Mouse (Mus musculus) heart, embryonic 12.5 days (tissue): ENCODE measurements around the gene Sphk1. TPM values are rescaled to one million over a fixed set of nuclear protein-coding genes. Genes with fewer than 3 reads are reported as not detected.

Source experiments
- ATAC-seq: fragments of 200-750 bp; cut with Nextera tagmentation; 2 replicates; pipeline ENCODE4 v1.8.0; 2017; ENCODE audit warnings: moderate TSS enrichment, moderate library complexity; ENCODE audit not compliant: insufficient number of reproducible peaks, low FRiP score
- H3K27ac ChIP-seq: fragments of 300-500 bp; sonication (generic); 2 replicates; pipeline ENCODE4 v1.5.1; 2016; ENCODE audit warnings: mild to moderate bottlenecking, moderate library complexity; ENCODE audit not compliant: poor library complexity, severe bottlenecking
- H3K27me3 ChIP-seq: fragments of 300-500 bp; sonication (generic); replicated peaks from 2 replicates; pipeline ENCODE4 v1.6.1; 2016; ENCODE audit warnings: mild to moderate bottlenecking, moderate library complexity
- H3K36me3 ChIP-seq: fragments of 300-500 bp; sonication (generic); 2 replicates; pipeline ENCODE4 v1.6.1; 2016; ENCODE audit warnings: mild to moderate bottlenecking, moderate library complexity
- H3K4me1 ChIP-seq: fragments of 300-500 bp; sonication (generic); replicated peaks from 2 replicates; pipeline ENCODE4 v1.6.1; 2016; ENCODE audit warnings: mild to moderate bottlenecking
- H3K4me2 ChIP-seq: fragments of 300-500 bp; sonication (generic); 2 replicates; pipeline ENCODE4 v1.6.1; 2016; ENCODE audit warnings: mild to moderate bottlenecking, moderate library complexity
- H3K4me3 ChIP-seq: fragments of 300-500 bp; sonication (generic); 2 replicates; pipeline ENCODE4 v1.5.1; 2016; ENCODE audit warnings: mild to moderate bottlenecking
- H3K9ac ChIP-seq: fragments of 300-500 bp; sonication (generic); 2 replicates; pipeline ENCODE4 v1.6.1; 2016; ENCODE audit warnings: mild to moderate bottlenecking, moderate library complexity
- H3K9me3 ChIP-seq: fragments of 300-500 bp; sonication (generic); replicated peaks from 2 replicates; pipeline ENCODE4 v1.6.1; 2016; ENCODE audit warnings: mild to moderate bottlenecking, moderate library complexity
- WGBS: fragments of 180-500 bp; shearing (Covaris S2); methylation state at CpG from one replicate; pipeline ENCODE4 v1.1.7; 2016; 5-methylcytosine and 5-hydroxymethylcytosine counted together
- polyA plus RNA-seq: library from polyadenylated mRNA; unstranded; fragments of >200 nt; fragmentation: Nextera tagmentation; extraction: Ambion mirVana; gene quantifications from 2 replicates; pipeline ENCODE4 v1.2.1, GENCODE M21; 2016

The Sphk1 gene
- polyA plus RNA-seq, 1 experiment from 2014 or later: 1.6 TPM

- no peak for ATAC-seq
- no peak overlapping the region for H3K4me2 ChIP-seq
Observed at GRCm38 (mm10) chr11:116493191-116493590, 37.5 kb upstream of the Sphk1 start.

GRCm38 (mm10) chr11:116493795-116494252 lies 36.9 kb upstream of the Sphk1 start, which contains the start of gene Prpsap1:
TSS of gene Prpsap1 (minus strand) at chr11:116494202.
- peaks cover 18% of the 10 kb centered on the region for H3K4me1 ChIP-seq
- 27% methylated on average over 4 of the region's 4 CpGs for WGBS
- no peaks in the 10 kb centered on the region for H3K27me3 ChIP-seq
- no peak within 1 kb of the TSS for H3K4me3 ChIP-seq
- H3K36me3 ChIP-seq: peaks cover under 1% of the 10 kb centered on the region; the same call in 1 of the 2 replicates
- no peak within 1 kb of the TSS for H3K9ac ChIP-seq
- no peak within 1 kb of the TSS for H3K27ac ChIP-seq
- no peak for ATAC-seq
- no peaks in the 10 kb centered on the region for H3K9me3 ChIP-seq
- no peak within 1 kb of the TSS for H3K4me2 ChIP-seq

More at GRCm38 (mm10) chr11:116493191-116493590, 37.5 kb upstream of the Sphk1 start:
- Histone ChIP-seq H3K27ac (no peak overlapping the region), H3K36me3 (peaks cover 4% of the 10 kb centered on the region; the same call in 1 of the 2 replicates), H3K9me3 (0 out of 2 replicates have a peak, but pooled peaks cover 3% of the 10 kb centered on the region), H3K9ac (no peak overlapping the region), H3K4me1 (peaks cover 21% of the 10 kb centered on the region), H3K4me3 (no peak overlapping the region), H3K27me3 (no peaks in the 10 kb centered on the region)
- WGBS: 70% methylated on average over 5 of the region's 5 CpGs

DNA sequence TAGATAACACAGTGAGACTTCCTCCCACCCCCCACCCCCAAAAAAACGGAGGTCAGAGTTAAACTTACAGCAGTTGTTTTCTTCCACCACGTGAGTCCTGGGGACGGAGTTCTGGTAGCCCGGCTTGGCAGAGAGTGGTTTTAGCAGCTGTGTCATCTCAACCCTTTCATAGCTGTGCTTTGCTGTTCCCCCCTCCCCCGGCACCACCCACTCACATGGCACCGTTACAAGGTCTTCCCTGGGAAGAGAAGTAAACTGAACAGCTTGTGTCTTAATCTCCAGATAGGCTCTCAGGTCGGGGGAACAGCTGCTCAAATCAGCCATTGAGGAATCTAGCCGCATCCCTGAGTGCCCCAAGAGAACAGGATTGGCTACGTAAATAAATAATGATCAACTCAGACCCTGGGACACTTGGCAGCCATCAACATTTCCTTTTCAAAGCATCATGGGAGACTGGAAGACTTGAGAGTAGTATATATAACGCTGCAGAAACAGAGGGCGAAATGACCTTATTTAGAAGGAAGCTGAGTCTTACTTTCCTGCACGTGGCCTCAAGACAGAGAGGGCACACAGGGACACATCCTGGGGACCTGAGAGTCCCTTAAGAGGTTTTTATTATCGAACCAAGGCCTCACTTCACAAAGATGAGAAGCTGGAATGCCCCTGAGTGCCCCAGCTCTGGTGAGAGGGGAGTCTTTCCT lies 36.1 kb upstream of the Sphk1 start:
- Histone ChIP-seq H3K4me3 (no peak overlapping the region), H3K4me2 (no peak overlapping the region), H3K4me1 (peaks cover 13% of the 10 kb centered on the region; the same call in 1 of the 2 replicates), H3K9me3 (no peaks in the 10 kb centered on the region), H3K36me3 (no peaks in the 10 kb centered on the region), H3K9ac (no peak overlapping the region), H3K27ac (no peak overlapping the region), H3K27me3 (no peaks in the 10 kb centered on the region)
- no peak for ATAC-seq
- 41% methylated on average over 13 of the region's 13 CpGs for WGBS

DNA sequence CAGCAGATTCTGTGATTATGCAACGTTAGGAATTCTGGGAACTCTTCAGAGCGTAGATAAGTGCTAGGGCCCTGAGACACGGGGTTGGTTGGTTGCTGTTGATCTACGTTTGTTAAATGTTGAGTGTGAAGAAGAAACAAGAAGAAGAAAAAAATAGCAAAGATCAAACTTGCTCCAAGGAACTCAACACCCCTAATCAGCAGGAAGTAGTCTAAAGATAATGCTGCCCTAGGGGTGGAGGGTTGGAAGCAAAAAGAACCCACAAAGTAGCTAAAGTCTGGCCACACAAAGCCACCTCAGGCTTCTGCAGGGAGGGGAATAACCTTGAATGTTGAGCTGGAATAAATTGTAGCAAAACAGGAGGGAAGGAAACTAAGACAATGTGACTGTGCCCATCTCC lies 33.4 kb upstream of the Sphk1 start:
- peaks cover 9% of the 10 kb centered on the region; the same call in 1 of the 2 replicates for H3K4me1 ChIP-seq
- no peak overlapping the region for H3K27ac ChIP-seq
- H3K27me3 ChIP-seq: no peaks in the 10 kb centered on the region
- 41% methylated on average over 4 of the region's 4 CpGs for WGBS
- H3K36me3 ChIP-seq: no peaks in the 10 kb centered on the region
- H3K4me2 ChIP-seq: no peak overlapping the region
- ATAC-seq: no peak
- H3K9ac ChIP-seq: no peak overlapping the region
- H3K4me3 ChIP-seq: no peak overlapping the region
- no peaks in the 10 kb centered on the region for H3K9me3 ChIP-seq

DNA sequence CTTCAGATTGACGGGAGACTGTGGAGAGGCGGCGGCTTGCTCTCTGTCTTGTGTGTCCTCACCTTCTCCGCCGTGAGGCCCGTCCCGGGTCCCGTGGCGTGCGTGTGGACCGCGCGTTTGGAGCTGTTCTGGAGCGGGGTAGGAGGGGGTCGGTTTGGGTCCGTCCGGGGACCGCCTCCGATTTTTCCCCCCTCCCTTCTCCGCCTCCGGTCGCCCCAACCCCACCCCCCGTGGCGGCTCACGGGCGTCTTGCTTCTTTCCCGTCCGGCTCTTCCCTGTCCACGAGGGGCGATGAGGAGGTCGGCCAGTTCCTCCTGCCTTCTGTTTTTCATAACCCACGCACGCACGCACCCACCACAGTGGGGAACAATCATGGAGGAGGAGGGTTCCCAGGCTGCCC lies 32.1 kb upstream of the Sphk1 start:
- Histone ChIP-seq H3K27me3 (no peaks in the 10 kb centered on the region), H3K36me3 (no peaks in the 10 kb centered on the region), H3K4me2 (peak overlapping the region; percentile 76), H3K4me3 (peak overlapping the region; percentile 42), H3K9ac (peak overlapping the region; percentile 61; the same call in 1 of the 2 replicates), H3K9me3 (no peaks in the 10 kb centered on the region), H3K4me1 (peaks cover 9% of the 10 kb centered on the region; the same call in 1 of the 2 replicates), H3K27ac (no peak overlapping the region)
- WGBS: 19% methylated on average over 34 of the region's 34 CpGs
- no peak for ATAC-seq

- H3K4me2 ChIP-seq: peak overlapping the region; percentile 76
- no peak overlapping the region for H3K27ac ChIP-seq
- peak overlapping the region; percentile 61; the same call in 1 of the 2 replicates for H3K9ac ChIP-seq
- peaks cover 9% of the 10 kb centered on the region; the same call in 1 of the 2 replicates for H3K4me1 ChIP-seq
- H3K36me3 ChIP-seq: no peaks in the 10 kb centered on the region
- ATAC-seq: no peak
- H3K4me3 ChIP-seq: peak overlapping the region; percentile 42; the same call in 1 of the 2 replicates
- H3K27me3 ChIP-seq: no peaks in the 10 kb centered on the region
- H3K9me3 ChIP-seq: no peaks in the 10 kb centered on the region
- 36% methylated on average over 6 of the region's 6 CpGs for WGBS
Observed at GRCm38 (mm10) chr11:116499018-116499417, 31.7 kb upstream of the Sphk1 start.

- Histone ChIP-seq H3K9ac (no peak overlapping the region), H3K27me3 (no peaks in the 10 kb centered on the region)
- peak; percentile 54; the same call in 1 of the 2 replicates for ATAC-seq
Observed at GRCm38 (mm10) chr11:116501005-116501746, 29.5 kb upstream of the Sphk1 start.

GRCm38 (mm10) chr11:116504516-116504915 lies 26.2 kb upstream of the Sphk1 start:
- Histone ChIP-seq H3K4me1 (peaks cover 6% of the 10 kb centered on the region; the same call in 1 of the 2 replicates), H3K9ac (no peak overlapping the region), H3K36me3 (no peaks in the 10 kb centered on the region), H3K27me3 (no peaks in the 10 kb centered on the region), H3K4me2 (no peak overlapping the region), H3K9me3 (no peaks in the 10 kb centered on the region), H3K4me3 (no peak overlapping the region), H3K27ac (no peak overlapping the region)
- no peak for ATAC-seq
- 84% methylated on average over 17 of the region's 17 CpGs for WGBS

More at GRCm38 (mm10) chr11:116501005-116501746, 29.5 kb upstream of the Sphk1 start:
- Histone ChIP-seq H3K4me2 (no peak overlapping the region), H3K4me3 (no peak overlapping the region), H3K36me3 (no peaks in the 10 kb centered on the region), H3K4me1 (peaks cover 3% of the 10 kb centered on the region; the same call in 1 of the 2 replicates), H3K27ac (no peak overlapping the region), H3K9me3 (no peaks in the 10 kb centered on the region)
- 29% methylated on average over 7 of the region's 7 CpGs for WGBS

DNA sequence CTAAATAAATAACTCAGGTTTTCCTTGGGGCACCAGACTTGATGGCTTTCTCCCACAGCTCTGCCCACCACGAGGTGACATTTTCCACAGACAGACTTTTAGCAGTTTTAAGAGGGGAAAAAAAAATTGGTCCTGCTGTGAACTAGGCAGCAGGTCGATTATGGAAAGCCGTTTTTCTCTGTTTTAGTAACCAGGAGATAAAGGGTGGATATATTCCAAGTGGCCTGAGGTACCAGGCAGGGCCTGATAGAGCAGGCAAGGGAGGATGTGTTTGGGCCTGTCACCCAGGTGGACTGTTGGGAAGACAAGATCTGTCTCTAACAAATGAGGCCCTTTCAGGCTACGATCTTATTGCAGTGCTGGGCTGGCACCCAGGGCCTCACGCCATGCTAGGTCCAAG lies 25.2 kb upstream of the Sphk1 start:
- H3K9me3 ChIP-seq: no peaks in the 10 kb centered on the region
- H3K36me3 ChIP-seq: no peaks in the 10 kb centered on the region
- H3K4me2 ChIP-seq: no peak overlapping the region
- H3K4me1 ChIP-seq: peaks cover 6% of the 10 kb centered on the region; the same call in 1 of the 2 replicates
- no peak overlapping the region for H3K4me3 ChIP-seq
- no peak overlapping the region for H3K27ac ChIP-seq
- H3K9ac ChIP-seq: no peak overlapping the region
- no peaks in the 10 kb centered on the region for H3K27me3 ChIP-seq
- 70% methylated on average over 5 of the region's 5 CpGs for WGBS
- no peak for ATAC-seq

DNA sequence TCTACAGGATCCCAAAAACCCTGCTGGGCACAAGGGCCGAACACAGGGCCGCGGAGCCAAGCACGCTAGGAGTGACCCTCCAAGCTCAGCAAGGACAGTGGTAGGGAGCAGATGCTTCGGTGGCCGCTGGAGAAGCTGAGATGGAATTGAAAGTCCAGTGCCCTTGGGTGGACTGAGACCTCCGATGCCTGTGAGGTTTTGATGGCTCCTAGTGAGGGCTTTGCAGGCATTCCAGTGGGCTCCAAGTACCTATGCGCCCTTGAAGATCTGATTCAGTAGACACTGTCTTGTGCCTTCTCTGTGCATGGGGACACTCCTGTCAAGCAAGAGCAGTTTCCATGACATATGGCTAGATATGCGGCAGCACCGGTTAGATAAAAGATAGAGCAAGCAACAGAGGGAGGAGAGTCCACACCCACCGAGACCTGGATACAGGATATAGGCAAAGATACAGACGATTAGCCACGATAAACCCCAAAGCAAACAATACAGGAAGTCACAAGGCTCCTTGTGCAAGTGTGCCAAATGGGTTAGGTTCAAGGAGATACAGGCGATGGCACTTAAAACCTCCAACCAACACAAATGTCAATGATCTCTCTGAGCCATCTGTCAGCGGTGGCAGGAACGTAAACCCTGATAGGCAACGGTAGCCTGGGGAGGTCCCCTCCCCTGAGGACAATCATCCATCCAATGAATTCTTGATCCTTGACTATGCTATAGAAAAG lies 24.4 kb upstream of the Sphk1 start:
- no peak overlapping the region for H3K9ac ChIP-seq
- no peaks in the 10 kb centered on the region for H3K27me3 ChIP-seq
- H3K27ac ChIP-seq: no peak overlapping the region
- H3K9me3 ChIP-seq: peaks cover 6% of the 10 kb centered on the region; the same call in 1 of the 2 replicates
- H3K36me3 ChIP-seq: no peaks in the 10 kb centered on the region
- no peak overlapping the region for H3K4me2 ChIP-seq
- no peak overlapping the region for H3K4me3 ChIP-seq
- 65% methylated on average over 17 of the region's 17 CpGs for WGBS
- H3K4me1 ChIP-seq: peaks cover 6% of the 10 kb centered on the region; the same call in 1 of the 2 replicates
- no peak for ATAC-seq
